Mouse (Mus musculus): Measurements from ENCODE around the gene BC005624. TPM values are rescaled to one million over a fixed set of nuclear protein-coding genes. Genes with fewer than 3 reads are reported as not detected.

Gene BC005624
- polyA plus RNA-seq, 1 experiment from 2014 or later, result 46.9 TPM

DNA sequence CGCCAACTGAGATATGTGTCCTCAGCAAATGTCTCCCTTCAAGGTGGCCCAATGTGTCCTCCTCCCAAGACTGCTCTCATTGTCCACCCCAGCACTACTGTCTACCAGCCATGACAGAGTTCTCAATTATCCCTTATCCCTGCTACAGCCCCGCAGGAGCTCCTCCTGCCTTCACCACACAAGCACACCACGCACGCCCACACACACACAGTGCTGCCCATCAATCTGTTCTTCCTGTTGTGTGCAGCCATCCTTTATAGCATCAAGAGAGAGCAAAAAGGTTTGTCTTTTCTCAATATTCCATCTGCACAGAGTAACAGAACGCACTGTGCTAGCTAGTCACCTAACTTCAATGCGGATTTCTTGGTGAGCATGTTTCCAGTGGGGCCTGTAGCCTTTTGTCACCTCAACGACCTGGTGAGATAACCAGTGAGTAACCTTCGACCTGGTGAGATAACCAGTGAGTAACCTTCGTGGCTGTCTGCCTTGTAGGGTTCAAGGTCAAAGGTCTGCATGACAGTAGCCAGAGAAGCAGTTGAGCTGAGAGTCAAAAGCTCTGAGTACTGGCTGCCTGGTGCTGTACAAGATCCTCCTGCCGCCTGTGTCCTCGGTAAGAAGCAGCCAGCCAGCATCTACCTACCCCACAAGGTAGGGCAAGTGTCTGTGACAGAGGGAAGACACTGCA is 19.3 kb downstream of the BC005624 start:
- Histone ChIP-seq H3K27me3 (ENCODE audit: control insufficient read depth, insufficient read depth, low read length) (no peaks in the 10 kb centered on the region), H3K4me1 (ENCODE audit: control insufficient read depth, insufficient read depth, low read length) (peaks cover 12% of the 10 kb centered on the region), H3K9me3 (ENCODE audit: control insufficient read depth, low read depth, low read length) (no peaks in the 10 kb centered on the region), H3K4me3 (ENCODE audit: low read depth, low read length) (no peak overlapping the region), H3K36me3 (ENCODE audit: control insufficient read depth, insufficient read depth, low read length) (peaks cover 67% of the 10 kb centered on the region), H3K4me2 (replicated peaks; ENCODE audit: low read depth, low read length) (no peak overlapping the region), H3K27ac (ENCODE audit: low read length) (no peak overlapping the region), H3K9ac (replicated peaks; ENCODE audit: low read depth, low read length) (no peak overlapping the region)
- WGBS, result 81% methylated on average over 11 of the region's 11 CpGs
- ATAC-seq (ENCODE audit: insufficient number of reproducible peaks, insufficient read depth, low FRiP score, low read depth), result no peak

- Histone ChIP-seq H3K4me3 (ENCODE audit: low read depth, low read length) (no peak overlapping the region), H3K9me3 (ENCODE audit: control insufficient read depth, low read depth, low read length) (no peaks in the 10 kb centered on the region), H3K27ac (ENCODE audit: low read length) (no peak overlapping the region), H3K4me2 (replicated peaks; ENCODE audit: low read depth, low read length) (no peak overlapping the region), H3K4me1 (ENCODE audit: control insufficient read depth, insufficient read depth, low read length) (peaks cover 4% of the 10 kb centered on the region; the same call in 1 of the 2 replicates), H3K27me3 (ENCODE audit: control insufficient read depth, insufficient read depth, low read length) (no peaks in the 10 kb centered on the region), H3K9ac (replicated peaks; ENCODE audit: low read depth, low read length) (no peak overlapping the region), H3K36me3 (ENCODE audit: control insufficient read depth, insufficient read depth, low read length) (peaks cover 85% of the 10 kb centered on the region)
- no peak for ATAC-seq (ENCODE audit: insufficient number of reproducible peaks, insufficient read depth, low FRiP score, low read depth)
- WGBS, result 38% methylated on average over 5 of the region's 5 CpGs
Observed at GRCm38 (mm10) chr2:30959856-30960255, 22.1 kb downstream of the BC005624 start.

- no peak overlapping the region for H3K27ac ChIP-seq (ENCODE audit: low read length)
- no peak overlapping the region for H3K4me2 ChIP-seq (replicated peaks; ENCODE audit: low read depth, low read length)
- H3K27me3 ChIP-seq (ENCODE audit: control insufficient read depth, insufficient read depth, low read length), result no peaks in the 10 kb centered on the region
- ATAC-seq (ENCODE audit: insufficient number of reproducible peaks, insufficient read depth, low FRiP score, low read depth), result no peak
- no peaks in the 10 kb centered on the region for H3K9me3 ChIP-seq (ENCODE audit: control insufficient read depth, low read depth, low read length)
- peaks cover 80% of the 10 kb centered on the region for H3K36me3 ChIP-seq (ENCODE audit: control insufficient read depth, insufficient read depth, low read length)
- H3K4me1 ChIP-seq (ENCODE audit: control insufficient read depth, insufficient read depth, low read length), result peaks cover 16% of the 10 kb centered on the region
- H3K4me3 ChIP-seq (ENCODE audit: low read depth, low read length), result no peak overlapping the region
- H3K9ac ChIP-seq (replicated peaks; ENCODE audit: low read depth, low read length), result no peak overlapping the region
- 88% methylated on average over 14 of the region's 14 CpGs for WGBS
Observed at GRCm38 (mm10) chr2:30958726-30959125, 23.3 kb downstream of the BC005624 start.

DNA sequence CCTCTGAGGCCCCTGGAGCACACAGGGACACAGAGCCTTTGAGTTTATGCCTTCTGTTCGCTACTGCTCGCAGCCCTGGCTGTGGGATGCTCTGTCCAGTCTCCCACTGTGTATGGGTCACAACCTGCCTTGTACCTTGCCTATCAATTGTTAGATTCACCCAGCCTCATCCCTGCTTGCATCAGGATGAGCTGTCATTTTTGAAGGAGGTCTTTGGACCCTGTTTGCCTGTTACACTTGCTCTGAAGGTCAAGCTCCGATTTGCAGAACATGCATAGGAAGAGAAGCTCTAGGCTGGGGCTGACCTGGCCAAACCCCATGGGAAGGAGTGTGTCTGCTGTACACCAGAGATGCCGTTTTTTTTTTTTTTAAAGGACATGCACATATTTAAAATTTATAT is 24.5 kb downstream of the BC005624 start:
- H3K36me3 ChIP-seq (ENCODE audit: control insufficient read depth, insufficient read depth, low read length), result peaks cover 68% of the 10 kb centered on the region
- no peak overlapping the region for H3K4me2 ChIP-seq (replicated peaks; ENCODE audit: low read depth, low read length)
- H3K27ac ChIP-seq (ENCODE audit: low read length), result no peak overlapping the region
- H3K4me3 ChIP-seq (ENCODE audit: low read depth, low read length), result no peak overlapping the region
- H3K9ac ChIP-seq (replicated peaks; ENCODE audit: low read depth, low read length), result no peak overlapping the region
- H3K27me3 ChIP-seq (ENCODE audit: control insufficient read depth, insufficient read depth, low read length), result no peaks in the 10 kb centered on the region
- H3K9me3 ChIP-seq (ENCODE audit: control insufficient read depth, low read depth, low read length), result no peaks in the 10 kb centered on the region
- peaks cover 17% of the 10 kb centered on the region for H3K4me1 ChIP-seq (ENCODE audit: control insufficient read depth, insufficient read depth, low read length)
- WGBS, result 89% methylated on average over 4 of the region's 4 CpGs
- ATAC-seq (ENCODE audit: insufficient number of reproducible peaks, insufficient read depth, low FRiP score, low read depth), result no peak

- H3K9ac ChIP-seq (replicated peaks; ENCODE audit: low read depth, low read length), result no peak overlapping the region; the same call in 1 of the 2 replicates
Observed at GRCm38 (mm10) chr2:30954797-30955196, 27.2 kb downstream of the BC005624 start.

GRCm38 (mm10) chr2:30952824-30953490 is 29.0 kb downstream of the BC005624 start, which contains the start of gene Tor1b:
Gene Tor1b (plus strand): TSS chr2:30952959.
- Histone ChIP-seq H3K27me3 (ENCODE audit: control insufficient read depth, insufficient read depth, low read length) (no peaks in the 10 kb centered on the region), H3K4me2 (replicated peaks; ENCODE audit: low read depth, low read length) (peak within 1 kb of the TSS; percentile 89), H3K4me1 (ENCODE audit: control insufficient read depth, insufficient read depth, low read length) (peaks cover 17% of the 10 kb centered on the region), H3K4me3 (ENCODE audit: low read depth, low read length) (peak within 1 kb of the TSS; percentile 91), H3K36me3 (ENCODE audit: control insufficient read depth, insufficient read depth, low read length) (peaks cover 28% of the 10 kb centered on the region), H3K27ac (ENCODE audit: low read length) (peak within 1 kb of the TSS; percentile 86), H3K9me3 (ENCODE audit: control insufficient read depth, low read depth, low read length) (no peaks in the 10 kb centered on the region), H3K9ac (replicated peaks; ENCODE audit: low read depth, low read length) (peak within 1 kb of the TSS; percentile 89)
- peak; percentile 79 for ATAC-seq (ENCODE audit: insufficient number of reproducible peaks, insufficient read depth, low FRiP score, low read depth)
- WGBS, result under 1% methylated on average over 60 of the region's 60 CpGs

More at GRCm38 (mm10) chr2:30954797-30955196, 27.2 kb downstream of the BC005624 start:
- no peaks in the 10 kb centered on the region for H3K9me3 ChIP-seq (ENCODE audit: control insufficient read depth, low read depth, low read length)
- WGBS, result 62% methylated on average over 6 of the region's 6 CpGs
- H3K27ac ChIP-seq (ENCODE audit: low read length), result no peak overlapping the region
- H3K4me1 ChIP-seq (ENCODE audit: control insufficient read depth, insufficient read depth, low read length), result peaks cover 17% of the 10 kb centered on the region
- no peak for ATAC-seq (ENCODE audit: insufficient number of reproducible peaks, insufficient read depth, low FRiP score, low read depth)
- no peak overlapping the region for H3K4me3 ChIP-seq (ENCODE audit: low read depth, low read length)
- H3K36me3 ChIP-seq (ENCODE audit: control insufficient read depth, insufficient read depth, low read length), result peaks cover 46% of the 10 kb centered on the region
- H3K27me3 ChIP-seq (ENCODE audit: control insufficient read depth, insufficient read depth, low read length), result no peaks in the 10 kb centered on the region
- H3K4me2 ChIP-seq (replicated peaks; ENCODE audit: low read depth, low read length), result peak overlapping the region; percentile 89

DNA sequence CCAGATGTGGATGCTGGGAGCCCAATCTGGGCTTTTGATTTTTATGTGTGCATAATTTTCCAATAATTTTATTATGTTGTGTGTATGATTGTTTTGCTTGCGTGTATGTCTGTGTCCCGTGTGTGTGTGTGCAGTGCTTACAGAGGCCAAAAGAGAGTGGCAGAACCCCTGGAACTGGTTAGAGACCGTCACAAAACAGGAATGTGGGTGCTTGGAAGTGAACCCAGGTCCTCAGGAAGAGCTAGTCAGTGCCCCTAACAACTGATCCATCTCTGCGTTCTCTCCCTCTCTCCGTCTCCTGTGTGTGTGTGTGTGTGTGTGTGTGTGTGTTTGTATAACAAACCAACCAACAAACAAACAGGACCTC is 29.6 kb downstream of the BC005624 start:
- H3K9ac ChIP-seq (replicated peaks; ENCODE audit: low read depth, low read length), result peak overlapping the region; percentile 89; the same call in 1 of the 2 replicates
- no peaks in the 10 kb centered on the region for H3K9me3 ChIP-seq (ENCODE audit: control insufficient read depth, low read depth, low read length)
- 27% methylated on average over 5 of the region's 5 CpGs for WGBS
- H3K36me3 ChIP-seq (ENCODE audit: control insufficient read depth, insufficient read depth, low read length), result peaks cover 23% of the 10 kb centered on the region
- peak overlapping the region; percentile 89 for H3K4me2 ChIP-seq (replicated peaks; ENCODE audit: low read depth, low read length)
- H3K27me3 ChIP-seq (ENCODE audit: control insufficient read depth, insufficient read depth, low read length), result no peaks in the 10 kb centered on the region
- no peak for ATAC-seq (ENCODE audit: insufficient number of reproducible peaks, insufficient read depth, low FRiP score, low read depth)
- peak overlapping the region; percentile 91 for H3K4me3 ChIP-seq (ENCODE audit: low read depth, low read length)
- peaks cover 17% of the 10 kb centered on the region for H3K4me1 ChIP-seq (ENCODE audit: control insufficient read depth, insufficient read depth, low read length)
- H3K27ac ChIP-seq (ENCODE audit: low read length), result peak overlapping the region; percentile 86; the same call in 1 of the 2 replicates

- peak; percentile 74; the same call in 1 of the 2 replicates for ATAC-seq (ENCODE audit: insufficient number of reproducible peaks, insufficient read depth, low FRiP score, low read depth)
- 27% methylated on average over 16 of the region's 16 CpGs for WGBS
- no peaks in the 10 kb centered on the region for H3K27me3 ChIP-seq (ENCODE audit: control insufficient read depth, insufficient read depth, low read length)
- H3K4me1 ChIP-seq (ENCODE audit: control insufficient read depth, insufficient read depth, low read length), result no peaks in the 10 kb centered on the region
- no peak overlapping the region for H3K27ac ChIP-seq (ENCODE audit: low read length)
- H3K36me3 ChIP-seq (ENCODE audit: control insufficient read depth, insufficient read depth, low read length), result no peaks in the 10 kb centered on the region
- H3K9ac ChIP-seq (replicated peaks; ENCODE audit: low read depth, low read length), result no peak overlapping the region
- 0 out of 2 replicates have a peak overlapping the region, but pooled peaks have one; percentile 9 for H3K4me3 ChIP-seq (ENCODE audit: low read depth, low read length)
- no peaks in the 10 kb centered on the region for H3K9me3 ChIP-seq (ENCODE audit: control insufficient read depth, low read depth, low read length)
- H3K4me2 ChIP-seq (replicated peaks; ENCODE audit: low read depth, low read length), result peak overlapping the region; percentile 38
Observed at GRCm38 (mm10) chr2:30942603-30943011, 39.4 kb downstream of the BC005624 start.
